Mouse (Mus musculus): ENCODE measurements around the gene Sapcd1.
"Not testable (repeated sequence)": the region's sequence is repeated elsewhere in the genome, so short reads cannot be mapped to it uniquely, and the experiment has no call there.

Sapcd1 gene

GRCm38 (mm10) chr17:35052271-35052798, 24.5 kb upstream of the Sapcd1 start:
- DNase-seq (ENCODE audit: low spot score) = no peak

- DNase-seq (ENCODE audit: low spot score) = peak; percentile 59
Measured at GRCm38 (mm10) chr17:35051156-35052086, 23.6 kb upstream of the Sapcd1 start.

GRCm38 (mm10) chr17:35050126-35050750, 22.4 kb upstream of the Sapcd1 start:
- DNase-seq (ENCODE audit: low spot score) = peak; percentile 47

GRCm38 (mm10) chr17:35049561-35050016, 21.8 kb upstream of the Sapcd1 start, which contains the start of gene Clic1:
TSS of gene Clic1 (plus strand) at chr17:35049966.
- DNase-seq (ENCODE audit: low spot score) = no peak

GRCm38 (mm10) chr17:35048932-35049440, 21.2 kb upstream of the Sapcd1 start:
- no peak for DNase-seq (ENCODE audit: low spot score)

- DNase-seq (ENCODE audit: low spot score) = no peak
Measured at GRCm38 (mm10) chr17:35048149-35048931, 20.5 kb upstream of the Sapcd1 start.

- no peak for DNase-seq (ENCODE audit: low spot score)
Measured at GRCm38 (mm10) chr17:35047688-35048087, 19.9 kb upstream of the Sapcd1 start.

GRCm38 (mm10) chr17:35046681-35047455, 19.1 kb upstream of the Sapcd1 start, which contains the start of gene Msh5:
TSS of gene Msh5 (minus strand) at chr17:35046745.
- peak; percentile 95 for DNase-seq (ENCODE audit: low spot score)

GRCm38 (mm10) chr17:35045807-35046680, 18.2 kb upstream of the Sapcd1 start:
- DNase-seq (ENCODE audit: low spot score) = no peak

- DNase-seq (ENCODE audit: low spot score) = no peak
Measured at GRCm38 (mm10) chr17:35044904-35045806, 17.3 kb upstream of the Sapcd1 start.

- DNase-seq (ENCODE audit: low spot score) = no peak
Measured at GRCm38 (mm10) chr17:35043794-35044193, 16.0 kb upstream of the Sapcd1 start.

- DNase-seq (ENCODE audit: low spot score) = peak; percentile 54
Measured at GRCm38 (mm10) chr17:35039121-35039873, 11.5 kb upstream of the Sapcd1 start.

- DNase-seq (ENCODE audit: low spot score) = no peak
Measured at GRCm38 (mm10) chr17:35034896-35035295, 7.1 kb upstream of the Sapcd1 start.

- DNase-seq (ENCODE audit: low spot score) = not testable (repeated sequence)
Measured at GRCm38 (mm10) chr17:35033703-35034102, 5.9 kb upstream of the Sapcd1 start.

- DNase-seq (ENCODE audit: low spot score) = no peak
Measured at GRCm38 (mm10) chr17:35032323-35032870, 4.6 kb upstream of the Sapcd1 start.

GRCm38 (mm10) chr17:35031880-35032279, 4.1 kb upstream of the Sapcd1 start:
- no peak for DNase-seq (ENCODE audit: low spot score)

- no peak for DNase-seq (ENCODE audit: low spot score)
Measured at GRCm38 (mm10) chr17:35031272-35031671, 3.5 kb upstream of the Sapcd1 start.

Measured in layer of hippocampus, adult 11-12 months (tissue).